Mouse (Mus musculus): ENCODE results near the gene Mafg. TPM values are rescaled to one million over a fixed set of nuclear protein-coding genes. Genes with fewer than 3 reads are reported as not detected.
"Not testable (repeated sequence)": the region's sequence is repeated elsewhere in the genome, so short reads cannot be mapped to it uniquely, and the experiment has no call there.

Mafg gene
- total and polyA plus RNA-seq, 3 experiments: 26.5 to 113 (median 54.0) TPM

GRCm38 (mm10) chr11:120588531-120588930 is 44.9 kb downstream of the Mafg start (continued):
- TF ChIP-seq HCFC1 (IDR thresholded peaks at IDR 0.05; ENCODE audit: low read depth, low read length) (0 out of 2 replicates have a peak, but pooled peaks have one; percentile 54), EP300 (IDR thresholded peaks at IDR 0.05; ENCODE audit: low read depth in 1 of 2, low read length in 2 of 2) (peak; percentile 88 to 89), GATA1 (IDR thresholded peaks at IDR 0.05; ENCODE audit: low read depth, low read length) (peak; percentile 93), MEF2A (IDR thresholded peaks at IDR 0.05; ENCODE audit: extremely low read depth, insufficient replicate concordance, low read depth, low read length, poor library complexity, severe bottlenecking) (no peak), MAX (IDR thresholded peaks at IDR 0.05; ENCODE audit: low read length) (0 out of 2 replicates have a peak, but pooled peaks have one; percentile 38), JUND (IDR thresholded peaks at IDR 0.05; ENCODE audit: low read depth, low read length) (peak; percentile 47; the same call in 1 of the 2 replicates), RAD21 (IDR thresholded peaks at IDR 0.05; ENCODE audit: low read depth, low read length) (no peak), ZC3H11A (IDR thresholded peaks at IDR 0.05; ENCODE audit: low read depth, low read length) (no peak), KAT2A (conservative IDR thresholded peaks at IDR 0.05; ENCODE audit: low read depth, low read length) (no peak)

GRCm38 (mm10) chr11:120583937-120584336 is 49.5 kb downstream of the Mafg start:
- Histone ChIP-seq H3K9me3 (replicated peaks; ENCODE audit: insufficient read depth, low read length) (no peaks in the 10 kb centered on the region), H3K4me1 (ENCODE audit: control insufficient read depth in 1 of 2, insufficient read depth in 2 of 2, low read length in 2 of 2) (peaks cover 10 to 23% of the 10 kb centered on the region in 2 experiments), H3K27ac (ENCODE audit: control insufficient read depth, low read depth, low read length) (no peak overlapping the region), H3K79me2 (ENCODE audit: control insufficient read depth, insufficient read depth, low read length, poor library complexity) (peaks cover 31% of the 10 kb centered on the region), H3K4me3 (ENCODE audit: control insufficient read depth in 1 of 2, insufficient read depth in 1 of 2, low read depth in 2 of 2, low read length in 2 of 2) (no peak overlapping the region), H3K9ac (ENCODE audit: control insufficient read depth, low read depth, low read length, poor library complexity, severe bottlenecking) (no peak overlapping the region), H3K36me3 (ENCODE audit: control insufficient read depth in 1 of 2, insufficient read depth in 2 of 2, low read length in 2 of 2) (peaks cover 14 to 22% of the 10 kb centered on the region in 2 experiments), H3K27me3 (ENCODE audit: control insufficient read depth in 1 of 2, insufficient read depth in 2 of 2, low read length in 2 of 2) (no peaks in the 10 kb centered on the region)
- 0 out of 2 replicates have a peak, but pooled peaks have one; percentile 10 for TF ChIP-seq HCFC1 (IDR thresholded peaks at IDR 0.05; ENCODE audit: low read depth, low read length)
- no peak for TF ChIP-seq RAD21 (IDR thresholded peaks at IDR 0.05; ENCODE audit: low read depth, low read length)
- TF ChIP-seq ZKSCAN1 (IDR thresholded peaks at IDR 0.05; ENCODE audit: low read depth, low read length): no peak
- no peak for TF ChIP-seq USF2 (IDR thresholded peaks at IDR 0.05; ENCODE audit: borderline replicate concordance in 1 of 2, insufficient read depth in 1 of 2, low read depth in 1 of 2, low read length in 2 of 2)
- TF ChIP-seq USF1 (IDR thresholded peaks at IDR 0.05; ENCODE audit: low read depth, low read length): no peak
- no peak for TF ChIP-seq NELFE (IDR thresholded peaks at IDR 0.05; ENCODE audit: low read depth, low read length)
- TF ChIP-seq SMC3 (IDR thresholded peaks at IDR 0.05; ENCODE audit: low read depth, low read length): peak; percentile 15; the same call in 1 of the 2 replicates
- no peak for TF ChIP-seq TBP (IDR thresholded peaks at IDR 0.05; ENCODE audit: low read depth, low read length)
- TF ChIP-seq MEF2A (IDR thresholded peaks at IDR 0.05; ENCODE audit: extremely low read depth, insufficient replicate concordance, low read depth, low read length, poor library complexity, severe bottlenecking): no peak
- TF ChIP-seq ZNF384 (IDR thresholded peaks at IDR 0.05; ENCODE audit: low read depth, low read length): no peak
- no peak for TF ChIP-seq E2F4 (IDR thresholded peaks at IDR 0.05; ENCODE audit: borderline replicate concordance, low read depth, low read length)
- TF ChIP-seq MYC (IDR thresholded peaks at IDR 0.05; ENCODE audit: low read depth, low read length): 0 out of 2 replicates have a peak, but pooled peaks have one; percentile 18
- no peak for TF ChIP-seq TCF12 (IDR thresholded peaks at IDR 0.05; ENCODE audit: low read depth, low read length)
- peak in 1 of 3 experiments; percentile 19; a peak in 2 of 6 replicates for TF ChIP-seq CTCF (IDR thresholded peaks at IDR 0.05 in 2 of 3, conservative IDR thresholded peaks at IDR 0.05 in 1 of 3; ENCODE audit: control insufficient read depth in 1 of 3, insufficient read depth in 1 of 3, low read depth in 2 of 3, low read length in 3 of 3, poor library complexity in 1 of 3, severe bottlenecking in 1 of 3)
- peak; percentile 48 for DNase-seq (ENCODE audit: low read depth, low spot score)

GRCm38 (mm10) chr11:120582982-120583293 is 50.5 kb downstream of the Mafg start:
- H3K4me3 ChIP-seq (ENCODE audit: control insufficient read depth in 1 of 2, insufficient read depth in 1 of 2, low read depth in 2 of 2, low read length in 2 of 2); H3K27me3 ChIP-seq (ENCODE audit: control insufficient read depth in 1 of 2, insufficient read depth in 2 of 2, low read length in 2 of 2); H3K9ac ChIP-seq (ENCODE audit: control insufficient read depth, low read depth, low read length, poor library complexity, severe bottlenecking); DNase-seq (ENCODE audit: low read depth, low spot score); H3K27ac ChIP-seq (ENCODE audit: control insufficient read depth, low read depth, low read length); H3K9me3 ChIP-seq (replicated peaks; ENCODE audit: insufficient read depth, low read length): not testable (repeated sequence)
- Histone ChIP-seq H3K79me2 (ENCODE audit: control insufficient read depth, insufficient read depth, low read length, poor library complexity) (peaks cover 35% of the 10 kb centered on the region), H3K36me3 (ENCODE audit: control insufficient read depth in 1 of 2, insufficient read depth in 2 of 2, low read length in 2 of 2) (peaks cover 10 to 15% of the 10 kb centered on the region in 2 experiments), H3K4me1 (ENCODE audit: control insufficient read depth in 1 of 2, insufficient read depth in 2 of 2, low read length in 2 of 2) (peaks cover 5 to 18% of the 10 kb centered on the region in 2 experiments)
